Mouse (Mus musculus): ENCODE measurements around the gene Plp1.

DNA sequence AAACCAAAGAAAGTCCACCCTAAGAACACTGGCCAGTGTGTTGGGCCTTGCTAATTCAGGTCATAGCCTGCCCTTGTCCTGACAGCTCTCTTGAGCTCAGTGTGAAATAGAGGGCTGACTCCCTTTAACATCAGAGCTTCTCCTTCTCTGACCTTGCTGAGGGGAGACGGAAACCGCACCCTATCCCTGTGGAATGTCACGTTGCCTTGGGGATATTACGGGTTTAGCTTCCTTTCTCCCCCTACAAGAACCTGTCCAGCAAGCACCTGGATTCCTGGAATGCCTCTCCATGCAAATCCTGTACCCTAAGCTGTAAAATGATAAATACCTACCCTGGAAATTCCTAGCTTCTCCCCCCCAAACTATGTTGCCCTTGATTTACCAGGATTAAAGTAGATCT lies 33.0 kb upstream of the Plp1 start:
- TF ChIP-seq POLR2A (IDR thresholded peaks at IDR 0.05; ENCODE audit: low read depth, low read length) = no peak
- no peak for TF ChIP-seq CTCF (IDR thresholded peaks at IDR 0.05; ENCODE audit: borderline replicate concordance, insufficient read depth, low read length)

Measured in embryonic fibroblast, embryonic 13.5 days (primary cell).